Mouse (Mus musculus) stomach, postnatal 0 days (tissue): ENCODE measurements at regions not wholly inside any gene's neighbourhood (a gene's known extent, or its start where the extent isn't known, plus 50 kb on each side); places are given as distances from the start of the nearest gene placed in this dataset.

Experiments used
- ATAC-seq: fragments of 200-750 bp; cut with Nextera tagmentation; 2 replicates; pipeline ENCODE4 v1.8.0; 2017; ENCODE audit not compliant: low FRiP score, low TSS enrichment
- DNase-seq: peaks from one replicate; pipeline ENCODE4 v3.0.0-alpha.2; 2016; ENCODE audit warnings: low spot score
- H3K27ac ChIP-seq: fragments of 300-500 bp; sonication (generic); replicated peaks from 2 replicates; pipeline ENCODE4 v1.5.1; 2014; ENCODE audit warnings: mild to moderate bottlenecking, control low read depth
- H3K27me3 ChIP-seq: fragments of 300-500 bp; sonication (generic); 2 replicates; pipeline ENCODE4 v1.6.1; 2014; ENCODE audit warnings: low read length; ENCODE audit not compliant: control insufficient read depth, insufficient read depth
- H3K36me3 ChIP-seq: fragments of 300-500 bp; sonication (generic); 2 replicates; pipeline ENCODE4 v1.6.1; 2014; ENCODE audit warnings: low read length, mixed read lengths; ENCODE audit not compliant: control insufficient read depth, insufficient read depth
- H3K4me1 ChIP-seq: fragments of 300-500 bp; sonication (generic); replicated peaks from 2 replicates; pipeline ENCODE4 v1.6.1; 2014; ENCODE audit warnings: antibody characterized with exemption; ENCODE audit not compliant: control insufficient read depth, insufficient read depth
- H3K4me2 ChIP-seq: fragments of 300-500 bp; sonication (generic); replicated peaks from 2 replicates; pipeline ENCODE4 v1.6.1; 2014; ENCODE audit warnings: low read depth, mild to moderate bottlenecking, control low read depth, moderate library complexity
- H3K4me3 ChIP-seq: fragments of 300-500 bp; sonication (generic); 2 replicates; pipeline ENCODE4 v1.5.1; 2014; ENCODE audit warnings: low read depth, low read length, control low read depth
- H3K9ac ChIP-seq: fragments of 300-500 bp; sonication (generic); 2 replicates; pipeline ENCODE4 v1.6.1; 2014; ENCODE audit warnings: mild to moderate bottlenecking, low read length, control low read depth, mixed read lengths
- H3K9me3 ChIP-seq: fragments of 300-500 bp; sonication (generic); 2 replicates; pipeline ENCODE4 v1.6.1; 2016; ENCODE audit warnings: low read length; ENCODE audit not compliant: control insufficient read depth
- CTCF ChIP-seq: IDR thresholded peaks from 2 replicates; pipeline ENCODE4 v1.5.1; 2016; ENCODE audit warnings: antibody characterized with exemption, low read depth, mild to moderate bottlenecking, moderate library complexity
- EP300 ChIP-seq: optimal IDR thresholded peaks from 2 replicates; pipeline ENCODE3; 2016; ENCODE audit warnings: antibody characterized with exemption
- WGBS: fragments of 180-500 bp; shearing (Covaris S2); extraction: QIAGEN DNeasy Blood & Tissue Kit; methylation state at CpG from one replicate; pipeline ENCODE4 v1.1.7; 2014; 5-methylcytosine and 5-hydroxymethylcytosine counted together

DNA sequence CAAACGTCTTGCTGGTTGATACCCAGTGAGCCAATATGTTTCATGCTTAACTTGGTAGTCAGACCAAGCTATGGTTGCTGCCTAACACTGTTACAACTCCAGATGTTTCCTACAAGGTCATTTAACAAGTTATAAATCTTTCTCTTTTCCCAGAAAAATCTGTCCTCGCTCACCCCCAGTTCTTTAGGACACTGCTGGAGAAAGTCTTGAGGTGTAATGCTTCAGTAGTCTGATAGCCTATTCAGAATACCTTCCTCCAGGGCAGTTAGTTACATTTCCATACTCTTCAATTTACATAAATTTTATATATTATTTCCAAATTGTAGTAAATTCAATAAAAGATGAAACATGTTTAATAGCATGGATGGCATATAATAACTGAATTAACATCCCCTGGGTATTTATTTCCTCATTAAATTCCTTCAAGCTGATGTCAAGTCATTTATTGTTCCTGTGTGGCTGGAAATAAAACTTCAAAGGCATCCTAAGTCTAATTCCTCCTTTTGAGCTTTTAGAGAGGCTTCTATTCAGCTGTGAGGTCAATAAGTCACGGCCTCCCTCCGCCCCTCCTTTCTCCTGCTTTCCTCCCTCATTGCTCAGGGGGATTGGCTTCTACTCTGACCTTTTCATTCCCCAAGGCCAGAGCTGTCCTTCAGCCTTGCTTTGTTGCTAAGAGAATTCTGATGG, 738.4 kb upstream of the Chrm3 start:
- Histone ChIP-seq H3K4me3 (no peak overlapping the region), H3K36me3 (no peaks in the 10 kb centered on the region), H3K9ac (no peak overlapping the region), H3K9me3 (no peaks in the 10 kb centered on the region), H3K27me3 (no peaks in the 10 kb centered on the region), H3K4me2 (no peak overlapping the region), H3K27ac (no peak overlapping the region), H3K4me1 (no peaks in the 10 kb centered on the region)
- TF ChIP-seq CTCF = no peak
- TF ChIP-seq EP300 = no peak
- DNase-seq (no peak), ATAC-seq (no peak)
- 29% methylated on average over 4 of the region's 4 CpGs for WGBS

DNA sequence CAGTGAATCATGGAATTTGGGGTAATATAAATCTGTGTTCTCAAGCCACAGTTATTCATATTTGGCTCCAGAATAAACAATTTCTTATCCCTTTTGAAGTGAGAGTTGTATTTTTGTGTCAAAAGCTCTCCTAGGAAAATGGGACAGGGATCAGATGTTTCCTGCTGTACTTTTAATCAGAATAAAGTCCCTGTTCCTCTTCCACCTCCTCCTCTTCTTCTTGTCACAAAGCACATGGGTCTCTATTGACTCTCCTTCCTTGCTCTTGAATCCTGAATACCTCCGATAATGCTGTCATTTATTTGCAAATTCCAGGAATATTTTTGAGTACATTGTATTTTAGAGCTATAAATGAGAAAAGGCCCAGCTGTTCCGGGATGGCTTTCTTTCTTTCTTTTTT, 732.3 kb upstream of the Chrm3 start:
- DNase-seq (no peak), ATAC-seq (no peak)
- no peaks in the 10 kb centered on the region for H3K4me1 ChIP-seq
- H3K36me3 ChIP-seq = no peaks in the 10 kb centered on the region
- TF ChIP-seq CTCF (no peak), EP300 (no peak)
- H3K9ac ChIP-seq = no peak overlapping the region
- H3K9me3 ChIP-seq = no peaks in the 10 kb centered on the region
- no peak overlapping the region for H3K4me2 ChIP-seq
- H3K27ac ChIP-seq = no peak overlapping the region
- H3K4me3 ChIP-seq = no peak overlapping the region
- no peaks in the 10 kb centered on the region for H3K27me3 ChIP-seq
- WGBS = 56% methylated on average over 2 of the region's 2 CpGs
